Mouse (Mus musculus): Measurements from ENCODE around the gene Trim33.

The Trim33 gene

DNA sequence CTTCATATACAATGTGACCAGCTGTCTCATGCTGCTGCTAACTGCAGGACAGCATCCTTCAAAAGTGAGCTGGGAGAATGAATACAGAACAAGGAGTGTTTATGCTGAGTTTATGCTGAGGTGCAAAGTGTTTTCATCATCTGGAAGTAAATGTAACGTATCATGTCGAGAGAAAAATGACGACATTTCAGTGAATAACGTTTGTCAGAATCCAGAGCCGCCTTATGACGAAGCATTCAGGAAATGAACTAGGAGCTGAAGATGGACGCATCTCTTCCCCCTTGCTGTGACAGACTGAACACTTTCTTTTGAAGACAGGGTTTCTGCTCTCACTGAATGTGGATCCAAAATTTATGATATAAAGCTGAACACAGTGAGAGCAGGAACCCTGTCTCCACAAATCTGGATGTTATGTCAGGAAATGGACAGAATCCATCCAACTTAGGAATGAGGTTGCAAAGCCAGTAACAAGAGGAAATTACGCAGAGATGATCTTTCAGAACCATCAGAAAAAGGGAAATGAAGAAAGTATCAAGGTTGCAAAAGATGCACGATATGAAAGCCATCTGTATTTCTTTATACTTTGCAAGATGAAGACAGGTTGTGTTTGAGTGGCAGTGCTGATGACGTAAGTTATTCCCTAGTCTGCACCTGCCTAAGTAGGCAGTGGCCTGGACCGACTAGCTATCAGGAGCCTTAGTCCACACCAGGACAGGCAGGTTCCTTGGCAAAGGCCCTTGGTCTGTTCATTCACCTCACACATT, 85.3 kb downstream of the Trim33 start:
- no peak for DNase-seq

GRCm38 (mm10) chr3:103367176-103367970, 88.3 kb downstream of the Trim33 start:
- DNase-seq = no peak

DNA sequence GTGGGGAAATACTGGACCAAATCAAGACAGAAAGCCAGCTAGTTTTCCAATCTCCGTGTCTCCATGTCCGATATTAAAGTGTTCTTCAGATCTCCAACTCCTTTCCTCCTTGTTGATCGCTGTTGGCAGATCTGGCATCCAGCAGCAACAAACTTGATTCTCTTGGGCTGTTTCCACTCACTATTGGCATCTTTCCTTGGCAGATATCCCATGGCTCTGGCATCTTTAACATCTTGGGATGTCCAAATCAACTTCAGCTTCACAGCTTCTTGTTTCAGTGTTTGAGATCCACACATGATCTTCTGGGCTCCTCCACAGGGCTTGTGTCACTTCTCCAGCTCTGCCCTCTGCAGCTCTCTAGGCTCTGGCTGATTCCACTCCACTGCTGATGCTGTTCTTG, 89.6 kb downstream of the Trim33 start:
- DNase-seq = no peak

GRCm38 (mm10) chr3:103374028-103374427, 94.9 kb downstream of the Trim33 start:
- peak; percentile 57 to 61 for DNase-seq

DNA sequence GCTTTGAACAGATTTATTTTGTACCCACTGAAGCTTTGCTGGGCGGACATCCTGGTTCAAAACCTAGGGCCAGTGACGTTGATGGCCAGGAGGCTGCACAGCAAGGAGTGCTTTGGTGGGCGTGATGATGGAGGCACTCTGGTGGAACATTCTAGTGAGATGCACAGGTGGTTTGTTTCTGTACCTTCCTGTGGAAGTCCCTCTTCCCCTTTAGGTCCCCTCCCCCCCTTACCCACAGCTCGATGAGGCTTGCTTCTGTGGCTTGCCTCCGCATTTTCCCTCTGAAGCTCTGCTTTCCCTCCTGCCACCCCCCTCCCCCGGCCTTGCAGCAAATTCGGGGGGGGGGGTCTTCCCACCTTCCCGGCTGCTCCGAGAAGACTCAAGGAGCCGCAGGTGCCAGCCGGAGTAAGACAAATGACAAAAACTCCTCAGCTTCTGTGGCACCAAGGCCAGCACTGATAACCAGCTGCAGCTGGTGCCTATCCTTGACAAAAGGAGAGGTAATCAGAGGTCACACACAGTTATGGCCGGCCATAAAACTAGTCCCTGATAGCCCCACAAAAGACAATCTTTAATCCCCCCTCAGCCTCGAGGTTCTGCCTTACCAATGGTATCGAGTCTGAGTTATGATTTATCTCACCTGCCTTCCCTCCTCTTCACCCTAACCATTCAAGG, 96.2 kb downstream of the Trim33 start:
- no peak for DNase-seq

- DNase-seq = no peak
Observed at GRCm38 (mm10) chr3:103378018-103378417, 98.9 kb downstream of the Trim33 start.

DNA sequence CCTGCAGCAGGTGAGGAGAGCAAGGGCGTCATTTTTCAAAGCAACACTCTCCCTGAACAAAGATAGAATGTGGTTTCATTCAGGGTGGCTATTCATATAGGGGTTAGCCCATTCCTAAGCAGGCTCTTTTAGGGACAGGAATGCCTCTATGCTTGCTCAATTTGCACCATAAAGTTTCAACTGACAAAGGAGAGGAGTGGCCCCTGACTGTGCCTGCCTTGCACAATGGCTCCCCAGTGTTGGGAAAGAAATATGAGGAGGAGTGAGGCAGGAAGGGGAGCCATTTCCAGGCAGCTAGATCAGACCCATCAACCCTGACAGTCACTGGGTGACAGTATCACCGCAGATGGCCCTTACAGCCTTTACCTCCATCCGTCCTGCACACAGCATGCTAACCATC, 100.3 kb downstream of the Trim33 start:
- no peak for DNase-seq

DNA sequence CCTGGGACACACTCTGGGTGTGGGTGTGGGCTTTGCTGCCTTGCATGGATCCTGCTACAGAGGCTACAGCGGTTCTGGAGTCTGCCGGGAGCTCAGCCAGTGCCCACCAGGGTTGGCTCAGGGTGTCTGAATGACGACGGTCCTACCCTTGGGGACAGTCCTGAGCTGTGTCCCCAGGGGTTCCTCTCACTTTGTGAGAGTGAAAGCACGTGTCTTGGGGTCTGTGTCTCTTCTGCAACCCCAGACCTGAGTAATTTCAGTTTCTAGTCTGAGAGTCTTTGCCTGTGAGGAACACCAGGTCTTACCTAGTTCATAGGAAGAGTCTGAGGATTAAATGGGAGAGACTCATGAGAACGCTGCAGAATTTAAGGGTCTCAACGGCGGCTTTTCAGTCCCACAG, 101.7 kb downstream of the Trim33 start:
- no peak for DNase-seq

DNA sequence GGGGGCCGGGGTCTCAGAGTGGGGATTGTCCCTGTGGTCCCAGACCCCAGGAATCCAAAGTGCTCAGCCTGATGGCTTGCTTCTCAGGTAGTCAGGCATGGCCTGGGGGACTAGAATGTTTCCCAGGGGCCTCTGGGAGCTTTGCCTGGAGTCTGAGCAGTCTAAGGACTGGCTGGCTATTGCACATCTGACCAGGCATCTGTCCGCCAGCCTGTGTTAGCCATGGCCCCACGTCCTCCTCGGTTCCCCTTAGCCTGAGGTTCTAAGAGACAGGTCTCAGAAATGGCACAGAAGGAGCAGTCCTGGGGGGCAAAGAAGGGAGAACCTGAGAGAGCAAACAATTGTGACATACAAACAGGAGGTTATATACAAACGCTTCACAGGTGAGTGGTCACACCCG, 102.3 kb downstream of the Trim33 start:
- DNase-seq = no peak

- peak; percentile 89 for DNase-seq
Observed at GRCm38 (mm10) chr3:103382872-103383567, 103.9 kb downstream of the Trim33 start.

- no peak for DNase-seq
Observed at GRCm38 (mm10) chr3:103384486-103384885, 105.4 kb downstream of the Trim33 start.

GRCm38 (mm10) chr3:103384949-103385348, 105.9 kb downstream of the Trim33 start:
- DNase-seq = no peak

DNA sequence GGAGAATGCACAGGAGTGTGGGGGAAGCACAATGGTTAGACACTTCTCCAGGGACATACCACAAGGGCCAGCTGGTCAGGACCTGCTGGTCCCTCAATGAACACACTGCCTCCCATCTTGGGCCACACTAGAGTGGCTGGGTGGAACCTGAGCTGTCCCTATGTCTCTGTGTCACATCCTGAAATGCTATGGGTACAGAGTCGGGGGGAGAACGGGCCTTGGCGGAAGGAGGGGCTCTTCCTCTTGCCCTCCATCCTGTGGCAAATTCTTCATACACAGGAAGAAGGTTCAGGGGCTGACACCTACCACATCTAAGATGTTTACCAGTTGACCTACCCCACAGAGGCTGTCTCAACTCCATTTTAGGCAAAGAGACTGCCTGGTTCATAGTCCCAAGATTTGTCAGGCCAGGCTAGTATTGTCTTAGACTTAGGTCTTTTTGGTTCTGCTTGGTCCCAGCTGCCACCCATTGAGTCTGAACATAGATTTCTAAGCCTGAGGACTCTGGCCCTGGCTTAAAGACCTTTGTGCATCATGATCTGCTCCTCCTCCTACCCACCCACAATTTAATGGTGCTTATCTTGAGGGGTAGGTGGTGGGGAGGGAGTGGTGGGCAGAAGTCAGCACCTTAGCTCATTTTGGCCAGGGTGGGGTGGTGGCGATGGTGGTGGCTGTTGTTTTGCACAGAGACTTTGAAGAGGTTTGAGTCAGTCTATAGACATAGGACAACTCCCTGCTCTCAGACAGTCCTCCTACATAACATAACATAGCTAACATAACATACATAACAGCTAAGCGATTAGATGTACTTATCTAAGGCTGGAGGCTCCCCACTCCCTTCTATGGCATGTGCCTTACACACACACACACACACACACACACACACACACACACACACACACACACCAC, 106.5 kb downstream of the Trim33 start:
- DNase-seq = no peak

- DNase-seq = no peak
Observed at GRCm38 (mm10) chr3:103386292-103387031, 107.4 kb downstream of the Trim33 start.

GRCm38 (mm10) chr3:103392613-103393258, 113.6 kb downstream of the Trim33 start:
- peak; percentile 24 to 46 for DNase-seq

GRCm38 (mm10) chr3:103393283-103394060, 114.4 kb downstream of the Trim33 start:
- no peak for DNase-seq

- DNase-seq = no peak
Observed at GRCm38 (mm10) chr3:103394121-103394520, 115.0 kb downstream of the Trim33 start.

- no peak for DNase-seq
Observed at GRCm38 (mm10) chr3:103397523-103397922, 118.4 kb downstream of the Trim33 start.

DNA sequence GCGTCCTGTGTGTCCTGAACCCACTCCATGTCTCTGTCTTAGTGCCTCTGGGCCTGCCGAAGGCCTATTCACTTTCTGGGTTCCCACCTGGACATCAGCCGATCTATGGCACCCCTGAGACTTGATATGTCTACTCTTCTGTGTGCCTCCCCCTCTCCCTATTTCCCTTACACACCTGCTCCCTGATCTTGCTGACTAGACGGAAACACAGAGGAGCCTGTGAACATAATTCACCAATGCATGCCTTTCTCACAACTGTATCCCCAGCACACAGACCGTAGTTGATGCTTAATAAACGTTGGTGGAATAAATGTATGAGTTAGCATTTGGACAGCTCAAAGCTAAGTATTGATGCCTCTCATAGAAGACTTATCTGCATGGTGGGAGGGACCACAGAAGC, 121.7 kb downstream of the Trim33 start:
- no peak for DNase-seq

Data from cerebellum, postnatal 36 days (tissue).